Mouse (Mus musculus): ENCODE measurements around the gene Snx9.

DNA sequence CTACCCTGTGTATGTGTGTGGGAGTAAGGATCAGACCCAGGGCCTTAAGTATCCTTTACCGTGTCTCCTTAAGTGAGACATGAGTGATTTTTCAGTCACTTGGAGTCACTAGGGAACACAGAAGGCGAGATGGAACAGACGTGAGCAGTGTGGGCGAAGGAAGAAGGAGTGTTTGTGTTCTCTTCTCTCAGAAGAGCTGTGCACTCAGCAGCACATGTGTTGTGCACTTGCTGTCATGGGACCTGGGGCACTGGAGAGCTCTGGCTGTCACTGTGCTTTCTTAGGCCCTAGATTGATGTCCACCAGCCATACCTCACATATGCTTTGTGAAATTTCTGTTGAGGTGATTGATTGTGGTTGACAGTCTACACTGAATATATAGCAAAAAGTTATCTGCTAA lies 37.7 kb downstream of the Snx9 start:
- TF ChIP-seq CTCF (IDR thresholded peaks at IDR 0.05; ENCODE audit: low read depth), result no peak
- no peak for TF ChIP-seq EP300 (IDR thresholded peaks at IDR 0.05; ENCODE audit: low read depth)

Data from liver, embryonic 14.5 days (tissue).